In genomic region chr4:137909471-137909870, GRCm38 (mm10) we compare ENCODE assay signal across 23 mouse cellular contexts. TPM values are rescaled to one million over a fixed set of nuclear protein-coding genes. Genes with fewer than 3 reads are reported as not detected.
A peak's percentile ranks its signal among the peaks of the same experiment; 100 is the strongest.
DNase-seq lines count a peak whose midpoint lies in the region; ATAC-seq and TF ChIP-seq lines count a peak whose summit lies in the region.
"Had no signal": no experiment of that assay in that cellular context is flagged by ENCODE, and none has a peak within 500 bp of the region (broad histone marks: within the 10 kb centered on the region; RNA-seq: fewer than 3 reads in every experiment).

No protein-coding gene starts in this region.

- WGBS in intestine, embryonic 16.5 days, result 50% methylated on average over 4 of the region's 4 CpGs
- WGBS in intestine, postnatal 0 days, result 74% methylated on average over 4 of the region's 4 CpGs
- 69% methylated on average over 4 of the region's 4 CpGs for WGBS in midbrain, embryonic 10.5 days

- H3K79me2 ChIP-seq in CH12.LX (replicated peaks; ENCODE audit: control insufficient read depth, extremely low read depth, insufficient read depth, poor library complexity, severe bottlenecking), result no peaks in the 10 kb centered on the region

- no peak for TF ChIP-seq POLR2A in CH12.LX (IDR thresholded peaks at IDR 0.05; ENCODE audit: low read depth, low read length)
- no peak for TF ChIP-seq POLR2A in bone marrow macrophage, adult 2 months (IDR thresholded peaks at IDR 0.05; ENCODE audit: borderline replicate concordance, low read depth, low read length)

- TF ChIP-seq CTCF in intestine, postnatal 0 days (IDR thresholded peaks at IDR 0.05; ENCODE audit: low read depth), result no peak
- no peak for TF ChIP-seq CTCF in CH12.LX (conservative IDR thresholded peaks at IDR 0.05 in 1 of 2, IDR thresholded peaks at IDR 0.05 in 1 of 2; ENCODE audit: low read depth in 2 of 2, low read length in 2 of 2)
- no peak for TF ChIP-seq CTCF in bone marrow macrophage, adult 2 months (IDR thresholded peaks at IDR 0.05; ENCODE audit: low read depth, low read length)

- H3K9ac ChIP-seq in intestine, embryonic 16.5 days (ENCODE audit: low read depth, low read length), result peak overlapping the region; percentile 33; the same call in 1 of the 2 replicates
- H3K9ac ChIP-seq in intestine, postnatal 0 days (ENCODE audit: low read depth, low read length), result no peak overlapping the region
- no peak overlapping the region for H3K9ac ChIP-seq in CH12.LX (ENCODE audit: insufficient read depth, low read depth)
- H3K9ac ChIP-seq: forebrain, embryonic 15.5 days; heart, embryonic 13.5 days; kidney, embryonic 15.5 days; liver, embryonic 14.5 days; midbrain, embryonic 12.5 days; stomach, embryonic 15.5 days had no signal

- ATAC-seq in intestine, embryonic 16.5 days, result no peak
- no peak for ATAC-seq in intestine, postnatal 0 days
- ATAC-seq: forebrain, embryonic 15.5 days; inflammation-experienced regulatory T-cells, adult 6 months; Patski had no signal

- H3K4me2 ChIP-seq in intestine, embryonic 16.5 days (ENCODE audit: low read depth, low read length), result no peak overlapping the region
- H3K4me2 ChIP-seq in intestine, postnatal 0 days (replicated peaks; ENCODE audit: low read depth), result no peak overlapping the region
- no peak overlapping the region for H3K4me2 ChIP-seq in CH12.LX (ENCODE audit: insufficient read depth, low read depth, poor library complexity, severe bottlenecking)
- H3K4me2 ChIP-seq: forebrain, embryonic 15.5 days; heart, embryonic 13.5 days; kidney, embryonic 15.5 days; midbrain, embryonic 12.5 days; stomach, embryonic 15.5 days had no signal

- H3K27me3 ChIP-seq in intestine, embryonic 16.5 days (replicated peaks; ENCODE audit: control insufficient read depth, insufficient read depth, low read length), result no peaks in the 10 kb centered on the region
- no peaks in the 10 kb centered on the region for H3K27me3 ChIP-seq in intestine, postnatal 0 days (replicated peaks; ENCODE audit: control insufficient read depth, insufficient read depth, low read length)
- peaks cover 69% of the 10 kb centered on the region for H3K27me3 ChIP-seq in CH12.LX (replicated peaks)
- H3K27me3 ChIP-seq in megakaryocyte, embryonic 14.5 days (replicated peaks), result peaks cover 42% of the 10 kb centered on the region
- peaks cover 15% of the 10 kb centered on the region for H3K27me3 ChIP-seq in midbrain, embryonic 10.5 days (ENCODE audit: low read depth, poor library complexity, severe bottlenecking)
- H3K27me3 ChIP-seq: forebrain, embryonic 15.5 days; kidney, embryonic 15.5 days; Patski; stomach, embryonic 15.5 days had no signal

- H3K9me3 ChIP-seq in intestine, embryonic 16.5 days (ENCODE audit: control insufficient read depth, low read length), result no peaks in the 10 kb centered on the region
- no peaks in the 10 kb centered on the region for H3K9me3 ChIP-seq in intestine, postnatal 0 days (ENCODE audit: control insufficient read depth)
- no peaks in the 10 kb centered on the region for H3K9me3 ChIP-seq in CH12.LX (replicated peaks; ENCODE audit: low read length)
- H3K9me3 ChIP-seq in megakaryocyte, embryonic 14.5 days, result no peaks in the 10 kb centered on the region
- no peaks in the 10 kb centered on the region for H3K9me3 ChIP-seq in midbrain, embryonic 10.5 days (replicated peaks)
- H3K9me3 ChIP-seq: forebrain, embryonic 15.5 days; heart, embryonic 13.5 days; kidney, embryonic 15.5 days; limb, embryonic 10.5 days; midbrain, embryonic 12.5 days; stomach, embryonic 15.5 days had no signal

- peak; percentile 75 for TF ChIP-seq EP300 in CH12.LX (IDR thresholded peaks at IDR 0.05; ENCODE audit: low read length)

- in situ Hi-C loops in CH12.LX (cut with MboI; ENCODE audit: low pct_ligation_motif_present, low pct_unique_long_range_greater_than_20kb, low sequenced_read_pairs), result no loop called here

- peaks cover 45% of the 10 kb centered on the region for H3K4me1 ChIP-seq in intestine, embryonic 16.5 days (ENCODE audit: control insufficient read depth, insufficient read depth, low read length)
- peaks cover 9% of the 10 kb centered on the region for H3K4me1 ChIP-seq in intestine, postnatal 0 days (replicated peaks; ENCODE audit: control insufficient read depth, insufficient read depth, low read length)
- peaks cover 8 to 12% of the 10 kb centered on the region in 2 experiments for H3K4me1 ChIP-seq in CH12.LX (ENCODE audit: control insufficient read depth in 1 of 2, insufficient read depth in 2 of 2)
- peaks cover 10% of the 10 kb centered on the region for H3K4me1 ChIP-seq in bone marrow macrophage, adult 2 months (ENCODE audit: control insufficient read depth, insufficient read depth, low read length)
- peaks cover 36% of the 10 kb centered on the region for H3K4me1 ChIP-seq in megakaryocyte, embryonic 14.5 days
- peaks cover 25% of the 10 kb centered on the region for H3K4me1 ChIP-seq in midbrain, embryonic 10.5 days

- DNase-seq in CH12.LX (ENCODE audit: extremely low read depth), result peak; percentile 69
- DNase-seq in urinary bladder, postnatal 36 days (ENCODE audit: low spot score in 2 of 2), result no peak
- no peak for DNase-seq in thymus, postnatal 10 days (ENCODE audit: low spot score in 2 of 2)
- no peak for DNase-seq in midbrain, embryonic 10.5 days (ENCODE audit: low spot score)
- DNase-seq: cerebellum, adult 9-11 months; heart, postnatal 4 days; lung, postnatal 14 days; retina, postnatal 1 day had no signal

- no peak overlapping the region for H3K4me3 ChIP-seq in intestine, embryonic 16.5 days (ENCODE audit: low read length)
- H3K4me3 ChIP-seq in intestine, postnatal 0 days (ENCODE audit: low read depth, low read length), result no peak overlapping the region
- H3K4me3 ChIP-seq in CH12.LX (replicated peaks in 1 of 3; ENCODE audit: low read depth in 2 of 3, low read length in 2 of 3, poor library complexity in 1 of 3), result no peak overlapping the region
- 0 out of 2 replicates have a peak overlapping the region, but pooled peaks have one; percentile 4 for H3K4me3 ChIP-seq in bone marrow macrophage, adult 2 months (ENCODE audit: insufficient read depth, low read length)
- H3K4me3 ChIP-seq in megakaryocyte, embryonic 14.5 days (replicated peaks), result peak overlapping the region; percentile 77
- no peak overlapping the region for H3K4me3 ChIP-seq in midbrain, embryonic 10.5 days
- H3K4me3 ChIP-seq: erythroblast, embryonic 14.5 days; forebrain, embryonic 15.5 days; heart, embryonic 13.5 days; kidney, embryonic 15.5 days; limb, embryonic 10.5 days; midbrain, embryonic 12.5 days; myocyte; stomach, embryonic 15.5 days had no signal

- dilution Hi-C loops in CH12.LX (cut with MboI; ENCODE audit: extremely low pct_ligation_motif_present, extremely low pct_unique_long_range_greater_than_20kb, low sequenced_read_pairs), result no loop called here

- no peak overlapping the region for H3K27ac ChIP-seq in intestine, embryonic 16.5 days (ENCODE audit: low read length)
- no peak overlapping the region for H3K27ac ChIP-seq in intestine, postnatal 0 days (ENCODE audit: low read depth, low read length)
- no peak overlapping the region for H3K27ac ChIP-seq in CH12.LX (ENCODE audit: insufficient read depth, low read depth)
- peak overlapping the region; percentile 50 for H3K27ac ChIP-seq in bone marrow macrophage, adult 2 months (ENCODE audit: insufficient read depth, low read depth, low read length)
- no peak overlapping the region for H3K27ac ChIP-seq in midbrain, embryonic 10.5 days (replicated peaks)
- H3K27ac ChIP-seq: forebrain, embryonic 15.5 days; heart, embryonic 13.5 days; kidney, embryonic 15.5 days; limb, embryonic 10.5 days; liver, embryonic 14.5 days; midbrain, embryonic 12.5 days; stomach, embryonic 15.5 days had no signal

- no peak for TF ChIP-seq RAD21 in CH12.LX (IDR thresholded peaks at IDR 0.05; ENCODE audit: low read depth, low read length)

- H3K36me3 ChIP-seq in intestine, embryonic 16.5 days (ENCODE audit: control insufficient read depth, insufficient read depth, low read length), result peaks cover 4% of the 10 kb centered on the region; the same call in 1 of the 2 replicates
- H3K36me3 ChIP-seq in intestine, postnatal 0 days (ENCODE audit: control insufficient read depth, insufficient read depth), result no peaks in the 10 kb centered on the region
- no peaks in the 10 kb centered on the region for H3K36me3 ChIP-seq in CH12.LX (replicated peaks in 1 of 2; ENCODE audit: control insufficient read depth in 1 of 2, insufficient read depth in 1 of 2, low read length in 1 of 2)
- H3K36me3 ChIP-seq in megakaryocyte, embryonic 14.5 days (replicated peaks; ENCODE audit: low read length), result no peaks in the 10 kb centered on the region
- no peaks in the 10 kb centered on the region for H3K36me3 ChIP-seq in midbrain, embryonic 10.5 days
- H3K36me3 ChIP-seq: forebrain, embryonic 15.5 days; heart, embryonic 13.5 days; kidney, embryonic 15.5 days; midbrain, embryonic 12.5 days; stomach, embryonic 15.5 days had no signal

TF ChIP-seq in CH12.LX, 34 proteins besides CTCF, POLR2A, EP300 and RAD21 (continues in another document):
- TF ChIP-seq KAT2A (IDR thresholded peaks at IDR 0.05; ENCODE audit: insufficient replicate concordance, low read length) (0 out of 2 replicates have a peak, but pooled peaks have one; percentile 30), ZNF384 (IDR thresholded peaks at IDR 0.05; ENCODE audit: low read depth, low read length) (no peak), MEF2A (IDR thresholded peaks at IDR 0.05; ENCODE audit: borderline replicate concordance, low read depth, low read length) (0 out of 2 replicates have a peak, but pooled peaks have one; percentile 35), IRF4 (IDR thresholded peaks at IDR 0.05; ENCODE audit: low read depth, low read length) (peak; percentile 60; the same call in 1 of the 2 replicates), SMC3 (IDR thresholded peaks at IDR 0.05; ENCODE audit: low read depth, low read length) (no peak), HCFC1 (IDR thresholded peaks at IDR 0.05; ENCODE audit: low read depth, low read length) (no peak), BHLHE40 (IDR thresholded peaks at IDR 0.05; ENCODE audit: low read depth, low read length) (peak; percentile 66), USF1 (IDR thresholded peaks at IDR 0.05; ENCODE audit: low read depth, low read length) (no peak), MXI1 (IDR thresholded peaks at IDR 0.05; ENCODE audit: low read depth, low read length) (no peak), TCF12 (IDR thresholded peaks at IDR 0.05; ENCODE audit: low read depth, low read length) (peak; percentile 31; the same call in 1 of the 2 replicates), MYC (IDR thresholded peaks at IDR 0.05; ENCODE audit: low read depth, low read length) (no peak)

RNA-seq across cellular contexts. Expression of gene Ece1, which starts 47.4 kb away (rescaled TPM):
- 56.0 and 63.0 TPM in 2 replicates for polyA plus RNA-seq in intestine, embryonic 16.5 days (2015; fragmentation: Nextera tagmentation; extraction: Ambion mirVana)
- 44.9 and 49.1 TPM in 2 replicates for polyA plus RNA-seq in intestine, postnatal 0 days (2015; fragmentation: Nextera tagmentation; extraction: Ambion mirVana)
- total RNA-seq in CH12.LX (2012; rRNA removed) (0.42 and 10.0 TPM in 2 replicates), CH12.LX (2014; rRNA removed) (0.12 TPM in 1 of 2 replicates, not detected in the other)
- 0.10 and 0.16 TPM in 2 replicates for polyA plus RNA-seq in CH12.LX (2012; ENCODE audit: insufficient read length, low read depth)
- polyA plus RNA-seq in bone marrow macrophage, adult 2 months (2012; ENCODE audit: insufficient read depth, insufficient read length, missing spikeins), result 14.1 and 18.3 TPM in 2 replicates
- 3.1 and 5.0 TPM in 2 replicates for polyA plus RNA-seq in megakaryocyte, embryonic 14.5 days (2012; ENCODE audit: insufficient read depth, low replicate concordance)
- 31.6 and 31.7 TPM in 2 replicates for polyA plus RNA-seq in midbrain, embryonic 10.5 days (2016; fragmentation: Nextera tagmentation; extraction: Ambion mirVana)

Comparison
In these comparisons a context has a peak if more than half of its experiments do, and no peak if none do; other contexts are left out.
1. H3K4me3 ChIP-seq: peak in bone marrow macrophage, adult 2 months (single experiment) and megakaryocyte, embryonic 14.5 days (single experiment); none in intestine, embryonic 16.5 days (single experiment), intestine, postnatal 0 days (single experiment), CH12.LX (0 of 3) and midbrain, embryonic 10.5 days (single experiment).